Mouse (Mus musculus) small intestine, adult 2 months (tissue): Measurements from ENCODE around the gene Scaf8.

ENCODE experiments used
- CTCF ChIP-seq: fragments of 200-500 bp; IDR thresholded peaks from 2 replicates; pipeline ENCODE4 v1.5.1; 2012; ENCODE audit warnings: low read depth, mild to moderate bottlenecking, control low read depth, inconsistent platforms, low read length, moderate library complexity, mixed read lengths; ENCODE audit not compliant: insufficient replicate concordance, insufficient read length; ENCODE audit errors: extremely low read depth
- POLR2A ChIP-seq: fragments of 200-500 bp; IDR thresholded peaks from 2 replicates; pipeline ENCODE4 v1.6.1; 2012; ENCODE audit warnings: low read depth, mild to moderate bottlenecking, control low read depth, inconsistent platforms, low read length, moderate library complexity

DNA sequence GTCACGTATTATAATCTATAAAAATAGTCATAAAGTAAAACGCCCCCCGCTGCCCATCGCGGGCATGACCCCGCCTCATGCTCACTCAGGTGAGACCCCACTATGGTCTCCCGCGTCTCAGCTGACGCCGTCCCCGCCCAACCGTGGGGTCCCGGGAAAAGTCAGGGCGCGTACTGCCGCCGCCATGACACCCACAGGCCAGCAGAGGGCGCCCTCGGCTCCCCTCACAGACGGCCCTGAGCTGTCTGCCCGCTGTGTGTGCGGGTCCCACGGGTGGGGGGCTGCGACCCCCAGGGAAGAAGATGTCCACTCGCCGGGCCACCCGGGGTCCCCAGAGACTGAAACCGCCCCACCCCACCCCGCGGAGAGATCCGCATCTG, 30.2 kb upstream of the Scaf8 start:
- TF ChIP-seq POLR2A (no peak), CTCF (peak; percentile 60; the same call in 1 of the 2 replicates)
